Mouse (Mus musculus): ENCODE data around the gene Scube3.

DNA sequence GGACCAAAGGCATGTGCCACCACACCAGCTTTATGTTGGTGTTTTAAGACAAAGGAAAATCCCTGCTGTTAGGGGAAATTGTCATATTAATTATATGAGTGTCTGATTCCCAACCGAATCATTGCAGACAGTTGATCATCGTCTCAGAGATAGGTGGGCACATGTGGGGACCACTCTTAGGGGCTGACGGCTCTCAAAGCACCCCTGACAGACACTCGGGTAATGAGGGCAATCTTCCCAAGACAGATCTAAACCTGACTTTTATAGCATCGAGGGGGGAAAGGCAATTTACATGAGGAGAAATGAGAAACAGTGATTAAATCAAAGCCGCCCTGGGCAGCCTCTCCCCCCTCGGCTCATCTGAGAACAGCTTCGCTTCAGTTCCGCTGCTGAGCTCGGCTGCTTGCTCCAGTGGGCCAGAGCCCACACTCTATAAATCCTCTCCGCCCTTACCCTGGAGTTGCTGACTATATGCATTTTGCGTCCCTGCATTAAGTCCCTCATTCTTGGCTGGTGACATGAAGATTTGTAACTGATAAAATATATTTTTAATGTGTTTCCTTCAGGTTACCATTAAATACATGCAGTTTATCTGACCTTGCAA, 40.6 kb upstream of the Scube3 start:
- TF ChIP-seq CTCF (conservative IDR thresholded peaks at IDR 0.05; ENCODE audit: low read length), result no peak
- TF ChIP-seq POU5F1 (IDR thresholded peaks at IDR 0.05; ENCODE audit: borderline replicate concordance, low read length), result no peak
- TF ChIP-seq NANOG (IDR thresholded peaks at IDR 0.05; ENCODE audit: borderline replicate concordance, low read length), result no peak

All from E14TG2a.4 (cell line).